Mouse (Mus musculus) heart, postnatal 0 days (tissue): ENCODE results near the gene Atp6v1g3.

Experiments
- CTCF ChIP-seq: IDR thresholded peaks from 2 replicates; pipeline ENCODE4 v1.5.1; 2016; ENCODE audit warnings: antibody characterized with exemption, control low read depth, low read depth
- EP300 ChIP-seq: IDR thresholded peaks from 2 replicates; pipeline ENCODE4 v1.6.1; 2016; ENCODE audit warnings: antibody characterized with exemption, low read depth

- TF ChIP-seq CTCF, result no peak
- no peak for TF ChIP-seq EP300
Observed at GRCm38 (mm10) chr1:138304141-138304915, 30.8 kb downstream of the Atp6v1g3 start.
